In the genomic region with DNA sequence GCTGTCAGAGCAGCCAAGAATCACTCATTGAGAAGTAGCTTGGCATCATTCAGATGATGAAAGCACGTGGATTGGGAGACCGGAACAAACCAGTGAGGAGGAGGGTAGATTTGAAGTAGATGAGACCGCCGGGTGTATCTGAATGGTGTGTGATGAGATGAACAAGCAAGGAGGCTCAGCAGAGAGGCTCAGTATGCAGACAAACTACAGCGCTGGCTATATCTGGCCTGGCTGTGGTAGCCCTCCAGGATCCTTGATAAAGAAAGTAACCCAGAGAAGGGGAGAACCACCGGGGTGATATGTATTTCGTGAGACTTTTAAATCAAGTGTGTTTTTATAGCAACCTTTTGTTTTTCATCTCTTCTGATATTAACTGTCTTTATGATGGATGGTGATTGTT, we compare ENCODE assay signal across 15 mouse cellular contexts. TPM values are rescaled to one million over a fixed set of nuclear protein-coding genes. Genes with fewer than 3 reads are reported as not detected.
"Had no signal": no experiment of that assay in that cellular context is flagged by ENCODE, and none has a peak within 500 bp of the region (broad histone marks: within the 10 kb centered on the region; RNA-seq: fewer than 3 reads in every experiment).

No protein-coding gene starts in this region.

- H3K4me1 ChIP-seq: limb, embryonic 13.5 days had no signal

- H3K4me3 ChIP-seq: layer of hippocampus, adult 2 months; limb, embryonic 13.5 days; midbrain, embryonic 13.5 days; neural tube, embryonic 12.5 days had no signal

- H3K4me2 ChIP-seq: limb, embryonic 13.5 days; midbrain, embryonic 13.5 days; neural tube, embryonic 12.5 days had no signal

- H3K27me3 ChIP-seq: midbrain, embryonic 13.5 days; neural tube, embryonic 12.5 days had no signal

- H3K9ac ChIP-seq: limb, embryonic 13.5 days; liver, embryonic 14.5 days; midbrain, embryonic 13.5 days; neural tube, embryonic 12.5 days had no signal

- H3K9me3 ChIP-seq: limb, embryonic 13.5 days; midbrain, embryonic 13.5 days; neural tube, embryonic 12.5 days had no signal

- H3K36me3 ChIP-seq: limb, embryonic 13.5 days had no signal

- H3K27ac ChIP-seq: layer of hippocampus, adult 2 months; limb, embryonic 13.5 days; liver, embryonic 14.5 days; midbrain, embryonic 13.5 days; neural tube, embryonic 12.5 days had no signal

- DNase-seq: kidney, postnatal 25 days; left cerebral cortex, postnatal 4 days; lung, adult 18-20 months; right cerebral cortex, postnatal 4 days; spleen, adult 18-20 months; thymus, adult 18-20 months; thymus, postnatal 14 days had no signal

- ATAC-seq: midbrain, embryonic 13.5 days had no signal

RNA-seq across cellular contexts. Expression of a gene that starts 5.6 kb away (rescaled TPM):
- total RNA-seq: megakaryocyte-erythroid progenitor cell, adult 5-6 weeks; neutrophil, adult 5-6 weeks had no signal
- polyA plus RNA-seq: liver, adult 2 months had no signal
